Mouse (Mus musculus) retina, postnatal 1 day (tissue): ENCODE data around the gene Gstt3.

ENCODE experiments used
- DNase-seq: peaks from one replicate; pipeline ENCODE4 v3.0.0-alpha.2; 2012

The Gstt3 gene

GRCm38 (mm10) chr10:75780769-75781578, at the start of gene Gstt3, which contains the start of gene Gm20441:
TSS of gene Gstt3 (minus strand) at chr10:75781414.
TSS of gene Gm20441 (minus strand) at chr10:75780954.
- peak; percentile 63 for DNase-seq

GRCm38 (mm10) chr10:75830275-75830670, 49.1 kb upstream of the Gstt3 start:
- no peak for DNase-seq

- no peak for DNase-seq
Measured at GRCm38 (mm10) chr10:75829529-75830274, 48.5 kb upstream of the Gstt3 start.

GRCm38 (mm10) chr10:75828500-75828931, 47.3 kb upstream of the Gstt3 start:
- no peak for DNase-seq

GRCm38 (mm10) chr10:75827668-75828360, 46.6 kb upstream of the Gstt3 start:
- DNase-seq = no peak

GRCm38 (mm10) chr10:75824530-75824929, 43.3 kb upstream of the Gstt3 start:
- no peak for DNase-seq

GRCm38 (mm10) chr10:75823782-75824181, 42.6 kb upstream of the Gstt3 start:
- DNase-seq = no peak

- no peak for DNase-seq
Measured at GRCm38 (mm10) chr10:75822443-75822842, 41.2 kb upstream of the Gstt3 start, which contains the start of gene Gstt4. TSS of gene Gstt4 (minus strand) at chr10:75822543.

GRCm38 (mm10) chr10:75819882-75820281, 38.7 kb upstream of the Gstt3 start:
- DNase-seq = no peak

GRCm38 (mm10) chr10:75818641-75819040, 37.4 kb upstream of the Gstt3 start:
- DNase-seq = no peak

- no peak for DNase-seq
Measured at GRCm38 (mm10) chr10:75804217-75804616, 23.0 kb upstream of the Gstt3 start.

- peak; percentile 67 for DNase-seq
Measured at GRCm38 (mm10) chr10:75798176-75798696, 17.0 kb upstream of the Gstt3 start, which contains the start of gene Gstt1. TSS of gene Gstt1 (minus strand) at chr10:75798584.

GRCm38 (mm10) chr10:75797619-75798175, 16.5 kb upstream of the Gstt3 start:
- DNase-seq = peak; percentile 49

- no peak for DNase-seq
Measured at GRCm38 (mm10) chr10:75796731-75797516, 15.7 kb upstream of the Gstt3 start.

- peak; percentile 37 for DNase-seq
Measured at GRCm38 (mm10) chr10:75794880-75795279, 13.7 kb upstream of the Gstt3 start.

- no peak for DNase-seq
Measured at GRCm38 (mm10) chr10:75790773-75791172, 9.6 kb upstream of the Gstt3 start.

- no peak for DNase-seq
Measured at GRCm38 (mm10) chr10:75789841-75790240, 8.6 kb upstream of the Gstt3 start.

- DNase-seq = no peak
Measured at GRCm38 (mm10) chr10:75789081-75789735, 8.0 kb upstream of the Gstt3 start.

GRCm38 (mm10) chr10:75788277-75788676, 7.1 kb upstream of the Gstt3 start:
- DNase-seq = no peak

GRCm38 (mm10) chr10:75785442-75785841, 4.2 kb upstream of the Gstt3 start:
- DNase-seq = no peak
